In the genomic region with DNA sequence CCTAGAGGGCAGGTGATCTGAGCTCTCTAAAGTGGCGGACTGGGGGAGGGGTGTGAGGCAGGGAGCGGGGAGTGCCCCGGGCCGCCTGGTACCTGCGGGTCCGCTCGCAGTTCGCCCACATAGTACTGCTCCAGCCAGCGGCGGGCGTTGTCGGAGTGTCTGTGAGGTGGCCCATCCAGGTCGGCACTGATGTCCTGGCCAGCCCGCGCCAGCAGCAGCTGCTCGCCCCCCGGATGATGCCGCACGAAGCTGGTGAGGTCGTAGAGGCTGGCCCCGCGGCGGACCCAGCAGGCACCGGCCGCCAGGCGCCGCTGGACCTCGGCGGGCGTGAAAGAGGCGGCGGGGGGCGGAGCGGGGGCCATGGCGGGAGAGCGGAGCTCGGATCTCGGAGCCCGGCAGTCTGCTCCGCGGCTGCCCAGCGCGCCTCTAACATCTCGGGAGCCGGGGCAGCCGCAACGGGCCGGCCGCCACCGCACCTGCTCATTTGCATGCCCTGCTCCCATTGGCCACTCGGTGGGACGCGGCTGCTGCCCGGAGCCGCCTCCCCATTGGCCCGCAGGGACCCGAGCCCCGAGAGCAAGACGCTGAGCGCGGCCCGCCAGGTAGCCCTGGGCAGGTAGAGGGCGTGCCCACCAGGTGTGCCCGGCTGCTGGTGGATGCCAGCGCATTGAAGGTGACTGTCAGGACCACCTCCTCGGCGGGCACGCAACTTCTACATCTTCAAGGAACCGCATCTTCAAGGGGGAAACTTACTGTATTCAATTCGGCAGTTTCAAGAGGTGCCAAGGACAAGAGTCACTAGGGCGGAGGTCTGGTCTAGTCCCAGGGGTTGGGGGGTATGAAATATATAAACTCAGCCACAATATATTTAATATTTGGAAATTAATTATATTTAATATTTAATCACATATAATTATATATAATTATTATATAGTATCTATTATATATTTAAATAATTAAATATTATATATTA, we compare ENCODE assay signal across 8 mouse cellular contexts. TPM values are rescaled to one million over a fixed set of nuclear protein-coding genes. Genes with fewer than 3 reads are reported as not detected.
DNase-seq lines count a peak whose midpoint lies in the region; ATAC-seq and TF ChIP-seq lines count a peak whose summit lies in the region.

Gene Fa2h (minus strand): TSS at position 434 of the 973 bp plus-strand sequence.

- H3K9me3 ChIP-seq in G1E (replicated peaks), result no peaks in the 10 kb centered on the region
- no peaks in the 10 kb centered on the region for H3K9me3 ChIP-seq in forebrain, embryonic 16.5 days (ENCODE audit: control insufficient read depth, low read length)

- no peaks in the 10 kb centered on the region for H3K36me3 ChIP-seq in G1E (replicated peaks)
- H3K36me3 ChIP-seq in forebrain, embryonic 16.5 days (ENCODE audit: control insufficient read depth, insufficient read depth), result no peaks in the 10 kb centered on the region

- peaks cover 12% of the 10 kb centered on the region for H3K4me1 ChIP-seq in G1E (ENCODE audit: insufficient read depth, low read depth, low read length)
- peaks cover 14% of the 10 kb centered on the region for H3K4me1 ChIP-seq in forebrain, embryonic 16.5 days (replicated peaks; ENCODE audit: control insufficient read depth, insufficient read depth, low read length)
- H3K4me1 ChIP-seq in lung, adult 2 months (ENCODE audit: control insufficient read depth, insufficient read depth, low read length), result no peaks in the 10 kb centered on the region

- no peak for TF ChIP-seq POLR2A in lung, adult 2 months (IDR thresholded peaks at IDR 0.05; ENCODE audit: borderline replicate concordance, extremely low read depth, low read depth, low read length)

- intact Hi-C loops in heart, postnatal 14 days (cut with DNase I), result no loop called here

- ATAC-seq in G1E (ENCODE audit: extremely low read depth, insufficient number of reproducible peaks, low FRiP score, poor library complexity, severe bottlenecking), result peak; percentile 95
- peak; percentile 97 for ATAC-seq in forebrain, embryonic 16.5 days

- TF ChIP-seq CTCF in G1E (IDR thresholded peaks at IDR 0.05; ENCODE audit: low read depth, low read length), result no peak
- no peak for TF ChIP-seq CTCF in lung, adult 2 months (IDR thresholded peaks at IDR 0.05; ENCODE audit: insufficient read depth, low read length)

- peaks cover 65% of the 10 kb centered on the region for H3K27me3 ChIP-seq in G1E (ENCODE audit: insufficient read depth, low read length)
- H3K27me3 ChIP-seq in forebrain, embryonic 16.5 days (replicated peaks; ENCODE audit: control insufficient read depth, insufficient read depth, low read length), result peaks cover 41% of the 10 kb centered on the region

- peak within 1 kb of the TSS; percentile 72 for H3K4me2 ChIP-seq in forebrain, embryonic 16.5 days (ENCODE audit: low read length)

- H3K4me3 ChIP-seq in G1E (ENCODE audit: low read depth, low read length), result peak within 1 kb of the TSS; percentile 70
- peak within 1 kb of the TSS; percentile 56 for H3K4me3 ChIP-seq in forebrain, embryonic 16.5 days (replicated peaks; ENCODE audit: low read length)
- H3K4me3 ChIP-seq in lung, adult 2 months (replicated peaks; ENCODE audit: extremely low read depth, low read depth, low read length), result peak within 1 kb of the TSS; percentile 33

- 1% methylated on average over 61 of the region's 71 CpGs for WGBS in forebrain, embryonic 16.5 days
- WGBS in lung, adult 2 months, result 2% methylated on average over 69 of the region's 71 CpGs

- DNase-seq in G1E (ENCODE audit: low spot score), result peak; percentile 93
- peak; percentile 88 to 90 for DNase-seq in cerebellum, adult 18-20 months
- peak; percentile 75 to 77 for DNase-seq in heart, postnatal 14 days
- peak; percentile 35 to 68 for DNase-seq in layer of hippocampus, adult 18-20 months (ENCODE audit: low spot score in 2 of 2)
- peak; percentile 69 for DNase-seq in lung, adult 2 months
- peak; percentile 81 for DNase-seq in ovary, adult 18-20 months (ENCODE audit: low spot score)
- peak; percentile 13 to 30 for DNase-seq in thymus, adult 18-20 months

- H3K9ac ChIP-seq in forebrain, embryonic 16.5 days (replicated peaks; ENCODE audit: low read depth, low read length), result peak within 1 kb of the TSS; percentile 61

- H3K27ac ChIP-seq in forebrain, embryonic 16.5 days (ENCODE audit: low read length), result no peak within 1 kb of the TSS

RNA-seq across cellular contexts. Expression of gene Fa2h, which starts in this region (rescaled TPM):
- total RNA-seq in G1E (2014; fragmentation: Nextera tagmentation), result not detected in 2 replicates
- 0.06 and 0.11 TPM in 2 replicates for total RNA-seq in G1E (2017)
- not detected in 2 replicates for polyA plus RNA-seq in G1E (2012)
- not detected in 2 replicates for polyA plus RNA-seq in forebrain, embryonic 16.5 days (2015; fragmentation: Nextera tagmentation; extraction: Ambion mirVana)
- total RNA-seq in heart, postnatal 14 days (2021), result under 1 TPM; 0.10 to 0.48 TPM
- 10 to 100 TPM; 22.8 to 25.6 TPM for total RNA-seq in layer of hippocampus, adult 18-20 months (2021)
- 0.80 and 1.3 TPM in 2 replicates for polyA plus RNA-seq in lung, adult 2 months (2012; rRNA removed)

Comparison
In these comparisons a context has a peak if more than half of its experiments do, and no peak if none do; other contexts are left out.
1. RNA of gene Fa2h (total RNA-seq): 22.8 to 25.6 TPM in layer of hippocampus, adult 18-20 months; 0.10 to 0.48 TPM in heart, postnatal 14 days and 0.06 to 0.11 TPM in G1E; every median in the first group is over 10 times any median in the second.
2. Peak in DNase-seq, ATAC-seq and H3K4me3 ChIP-seq in G1E; RNA of the gene not detected or under 1 TPM.
3. Peak in ATAC-seq, H3K4me3 ChIP-seq, H3K9ac ChIP-seq and H3K4me2 ChIP-seq in forebrain, embryonic 16.5 days; RNA of the gene not detected or under 1 TPM.
4. Peak in DNase-seq in heart, postnatal 14 days; RNA of the gene not detected or under 1 TPM.
5. DNase-seq: peak in every context shown above with its lines; median percentile 93 in G1E; 89 in cerebellum, adult 18-20 months; 81 in ovary, adult 18-20 months; 76 in heart, postnatal 14 days; 69 in lung, adult 2 months; 52 in layer of hippocampus, adult 18-20 months; 22 in thymus, adult 18-20 months.
6. Peak in every context shown above with its lines, with median percentiles within 50 percentile points of each other: H3K4me3 ChIP-seq.